Mouse (Mus musculus): ENCODE data around the gene Olfr1313. TPM values are rescaled to one million over a fixed set of nuclear protein-coding genes. Genes with fewer than 3 reads are reported as not detected.

The Olfr1313 gene
- polyA plus RNA-seq (2012), result not detected in 2 replicates

GRCm38 (mm10) chr2:112077743-112078142, at the start of gene Olfr1313:
TSS of gene Olfr1313 (minus strand) at chr2:112077843.

GRCm38 (mm10) chr2:112115340-112115739, 37.7 kb upstream of the Olfr1313 start, which contains the start of gene Olfr1315-ps1:
TSS of gene Olfr1315-ps1 (minus strand) at chr2:112115440.

GRCm38 (mm10) chr2:112096681-112097080, 19.0 kb upstream of the Olfr1313 start, which contains the start of gene Olfr1314:
TSS of gene Olfr1314 (minus strand) at chr2:112096781.

GRCm38 (mm10) chr2:112050138-112050537, 27.5 kb downstream of the Olfr1313 start, which contains the start of gene Olfr1312:
TSS of gene Olfr1312 (minus strand) at chr2:112050238.

GRCm38 (mm10) chr2:112024312-112024711, 53.3 kb downstream of the Olfr1313 start, which contains the start of gene Olfr1311:
TSS of gene Olfr1311 (minus strand) at chr2:112024412.

Other genes with a start within 250 kb of the Olfr1313 start
- not detected in 2 replicates for gene Olfr1305, start 200.7 kb downstream of the Olfr1313 start, polyA plus RNA-seq (2012)
- gene Olfr1306, start 161.6 kb downstream of the Olfr1313 start, polyA plus RNA-seq (2012), result not detected in 2 replicates
- 0.01 TPM in 1 of 2 replicates, not detected in the other for gene Olfr1307, start 128.4 kb downstream of the Olfr1313 start, polyA plus RNA-seq (2012)
- gene Olfr1308, start 112.9 kb downstream of the Olfr1313 start, polyA plus RNA-seq (2012), result not detected in 2 replicates
- gene Olfr1309, start 87.6 kb downstream of the Olfr1313 start, polyA plus RNA-seq (2012), result not detected in 2 replicates
- 0.01 and 0.03 TPM in 2 replicates for gene Olfr1310, start 65.1 kb downstream of the Olfr1313 start, polyA plus RNA-seq (2012)
- gene Olfr1311, start 53.4 kb downstream of the Olfr1313 start, polyA plus RNA-seq (2012), result not detected in 2 replicates
- gene Olfr1312, start 27.6 kb downstream of the Olfr1313 start, polyA plus RNA-seq (2012), result not detected in 2 replicates
- gene Olfr1314, start 18.9 kb upstream of the Olfr1313 start, polyA plus RNA-seq (2012), result not detected in 2 replicates
- gene Olfr1315-ps1, start 37.6 kb upstream of the Olfr1313 start, polyA plus RNA-seq (2012), result not detected in 2 replicates
- 0.16 TPM in 1 of 2 replicates, not detected in the other for gene Olfr1316, start 57.1 kb upstream of the Olfr1313 start, polyA plus RNA-seq (2012)
- not detected in 2 replicates for gene Olfr1317, start 62.5 kb upstream of the Olfr1313 start, polyA plus RNA-seq (2012)
- not detected in 2 replicates for gene Olfr1318, start 76.4 kb upstream of the Olfr1313 start, polyA plus RNA-seq (2012)
- gene Lpcat4, start 161.6 kb upstream of the Olfr1313 start, polyA plus RNA-seq (2012), result 119 and 135 TPM in 2 replicates
- gene Nutm1, start 181.4 kb upstream of the Olfr1313 start, polyA plus RNA-seq (2012), result 0.01 and 0.04 TPM in 2 replicates
- 23.1 and 27.0 TPM in 2 replicates for gene Nop10, start 184.1 kb upstream of the Olfr1313 start, polyA plus RNA-seq (2012)
- 9.4 and 9.7 TPM in 2 replicates for gene Slc12a6, start 188.0 kb upstream of the Olfr1313 start, polyA plus RNA-seq (2012)
- not detected in 2 replicates for gene Gm21985, start 188.5 kb upstream of the Olfr1313 start, polyA plus RNA-seq (2012)